Mouse (Mus musculus): ENCODE results near the gene Cdk5. TPM values are rescaled to one million over a fixed set of nuclear protein-coding genes. Genes with fewer than 3 reads are reported as not detected.

Gene Cdk5
- total and polyA plus RNA-seq, 3 experiments = 12.7 to 26.6 (median 14.3) TPM

GRCm38 (mm10) chr5:24394165-24394894 is 29.0 kb downstream of the Cdk5 start:
- DNase-seq (ENCODE audit: low spot score) = peak; percentile 99
- TF ChIP-seq GATA2 (IDR thresholded peaks at IDR 0.05; ENCODE audit: borderline replicate concordance, low read depth, low read length) (no peak), TAL1 (conservative IDR thresholded peaks at IDR 0.05; ENCODE audit: low read depth, low read length) (no peak), CTCF (IDR thresholded peaks at IDR 0.05; ENCODE audit: low read depth, low read length) (no peak), GATA1 (IDR thresholded peaks at IDR 0.05; ENCODE audit: borderline replicate concordance, low read length) (no peak), POLR2AphosphoS5 (IDR thresholded peaks at IDR 0.05; ENCODE audit: insufficient replicate concordance, low read depth, low read length) (no peak)
- Histone ChIP-seq H3K4me1 (ENCODE audit: insufficient read depth, low read depth, low read length) (peaks cover 58% of the 10 kb centered on the region), H3K36me3 (replicated peaks) (peaks cover 29% of the 10 kb centered on the region), H3K27me3 (ENCODE audit: insufficient read depth, low read length) (no peaks in the 10 kb centered on the region), H3K9me3 (replicated peaks) (no peaks in the 10 kb centered on the region), H3K4me3 (ENCODE audit: low read depth, low read length) (peak overlapping the region; percentile 76)
- peak; percentile 89 for ATAC-seq (ENCODE audit: extremely low read depth, insufficient number of reproducible peaks, low FRiP score, poor library complexity, severe bottlenecking)

- Histone ChIP-seq H3K27me3 (ENCODE audit: insufficient read depth, low read length) (no peaks in the 10 kb centered on the region), H3K36me3 (replicated peaks) (peaks cover 22% of the 10 kb centered on the region), H3K4me3 (ENCODE audit: low read depth, low read length) (peak within 1 kb of the TSS; percentile 76), H3K4me1 (ENCODE audit: insufficient read depth, low read depth, low read length) (peaks cover 66% of the 10 kb centered on the region), H3K9me3 (replicated peaks) (no peaks in the 10 kb centered on the region)
- ATAC-seq (ENCODE audit: extremely low read depth, insufficient number of reproducible peaks, low FRiP score, poor library complexity, severe bottlenecking) (peak; percentile 9; the same call in 1 of the 2 replicates), DNase-seq (ENCODE audit: low spot score) (peak; percentile 76)
- TF ChIP-seq TAL1 (conservative IDR thresholded peaks at IDR 0.05; ENCODE audit: low read depth, low read length) = no peak
- peak; percentile 86 for TF ChIP-seq CTCF (IDR thresholded peaks at IDR 0.05; ENCODE audit: low read depth, low read length)
Observed at GRCm38 (mm10) chr5:24393392-24393997, 29.8 kb downstream of the Cdk5 start, which contains the start of gene Abcb8. TSS of gene Abcb8 (plus strand) at chr5:24393663.

DNA sequence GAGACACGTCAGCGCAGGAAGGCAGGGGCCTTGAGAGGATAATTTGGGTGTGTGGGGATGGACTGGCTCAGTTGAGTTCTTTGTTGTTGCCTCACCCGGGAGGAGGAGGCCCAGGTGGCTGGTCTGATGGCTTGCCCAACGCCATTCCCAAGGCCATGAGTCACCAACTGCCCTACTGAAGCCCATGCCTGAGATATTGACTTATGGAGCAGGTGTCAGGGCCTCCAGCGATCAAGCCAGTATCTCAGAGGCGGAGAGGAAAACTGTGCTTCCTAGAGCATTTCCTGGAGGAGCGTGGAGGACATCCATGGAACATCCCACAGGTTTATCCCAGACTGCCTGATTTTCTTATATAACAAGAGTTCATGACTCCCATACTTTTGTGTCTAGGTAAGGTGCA is 30.6 kb downstream of the Cdk5 start:
- DNase-seq (ENCODE audit: low spot score) = no peak
- peaks cover 68% of the 10 kb centered on the region for H3K4me1 ChIP-seq (ENCODE audit: insufficient read depth, low read depth, low read length)
- ATAC-seq (ENCODE audit: extremely low read depth, insufficient number of reproducible peaks, low FRiP score, poor library complexity, severe bottlenecking) = no peak
- TF ChIP-seq TAL1 (conservative IDR thresholded peaks at IDR 0.05; ENCODE audit: low read depth, low read length) (no peak), CTCF (IDR thresholded peaks at IDR 0.05; ENCODE audit: low read depth, low read length) (no peak), GATA1 (IDR thresholded peaks at IDR 0.05; ENCODE audit: borderline replicate concordance, low read length) (no peak), POLR2AphosphoS5 (IDR thresholded peaks at IDR 0.05; ENCODE audit: insufficient replicate concordance, low read depth, low read length) (no peak), GATA2 (IDR thresholded peaks at IDR 0.05; ENCODE audit: borderline replicate concordance, low read depth, low read length) (no peak)
- H3K4me3 ChIP-seq (ENCODE audit: low read depth, low read length) = no peak overlapping the region
- H3K9me3 ChIP-seq (replicated peaks) = peaks cover 7% of the 10 kb centered on the region
- H3K27me3 ChIP-seq (ENCODE audit: insufficient read depth, low read length) = peaks cover 7% of the 10 kb centered on the region; the same call in 1 of the 2 replicates
- H3K36me3 ChIP-seq (replicated peaks) = peaks cover 15% of the 10 kb centered on the region

DNA sequence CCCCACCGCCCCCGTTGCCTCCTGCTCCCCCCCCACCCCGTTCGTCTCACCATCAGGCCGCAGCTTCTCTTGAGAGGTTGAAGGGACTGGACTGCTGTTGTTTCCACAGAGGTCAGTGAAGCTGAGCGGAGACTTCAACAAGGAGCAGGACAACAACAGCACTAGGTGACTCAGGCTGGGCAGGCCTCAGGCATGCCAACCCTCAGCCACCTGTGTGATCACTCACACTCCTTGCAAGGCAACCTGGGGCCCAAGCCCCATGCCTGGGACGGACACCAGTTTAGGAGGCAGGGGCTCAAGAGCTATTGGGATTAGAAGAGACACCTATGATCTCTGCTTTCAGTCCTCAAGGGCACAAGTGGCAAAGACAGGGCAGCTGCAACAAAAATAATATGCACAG is 31.5 kb downstream of the Cdk5 start, which contains the start of gene Atg9b:
Atg9b (minus strand) TSS at position 280 of the 400 bp plus-strand sequence.
- ATAC-seq (ENCODE audit: extremely low read depth, insufficient number of reproducible peaks, low FRiP score, poor library complexity, severe bottlenecking) (no peak), DNase-seq (ENCODE audit: low spot score) (no peak)
- TF ChIP-seq GATA1 (IDR thresholded peaks at IDR 0.05; ENCODE audit: borderline replicate concordance, low read length) = no peak
- TF ChIP-seq CTCF (IDR thresholded peaks at IDR 0.05; ENCODE audit: low read depth, low read length) = no peak
- no peak for TF ChIP-seq POLR2AphosphoS5 (IDR thresholded peaks at IDR 0.05; ENCODE audit: insufficient replicate concordance, low read depth, low read length)
- TF ChIP-seq GATA2 (IDR thresholded peaks at IDR 0.05; ENCODE audit: borderline replicate concordance, low read depth, low read length) = no peak
- no peak for TF ChIP-seq TAL1 (conservative IDR thresholded peaks at IDR 0.05; ENCODE audit: low read depth, low read length)
- Histone ChIP-seq H3K9me3 (replicated peaks) (peaks cover 13% of the 10 kb centered on the region), H3K4me1 (ENCODE audit: insufficient read depth, low read depth, low read length) (peaks cover 70% of the 10 kb centered on the region), H3K4me3 (ENCODE audit: low read depth, low read length) (no peak within 1 kb of the TSS), H3K36me3 (replicated peaks) (peaks cover 10% of the 10 kb centered on the region), H3K27me3 (ENCODE audit: insufficient read depth, low read length) (peaks cover 15% of the 10 kb centered on the region)

DNA sequence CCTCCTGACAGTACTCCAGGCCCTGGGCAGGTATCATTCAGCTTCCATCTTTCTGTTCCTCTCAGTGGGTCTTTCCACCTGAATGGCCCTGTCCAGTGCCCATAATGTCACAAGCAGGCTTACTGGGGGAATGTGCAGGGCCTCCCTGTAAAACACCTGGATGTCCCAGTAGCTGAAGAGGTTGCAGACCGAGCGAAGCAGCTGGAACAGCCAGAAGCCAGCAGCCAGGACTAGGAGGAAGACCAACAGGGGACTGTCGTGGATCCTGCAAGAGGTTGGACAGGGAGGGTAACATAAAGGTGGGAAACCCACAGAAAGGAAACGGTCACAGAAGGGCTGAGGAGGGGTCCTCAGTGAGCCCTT is 33.7 kb downstream of the Cdk5 start:
- Histone ChIP-seq H3K4me3 (ENCODE audit: low read depth, low read length) (peak overlapping the region; percentile 42; the same call in 1 of the 2 replicates), H3K27me3 (ENCODE audit: insufficient read depth, low read length) (peaks cover 20% of the 10 kb centered on the region), H3K36me3 (replicated peaks) (peaks cover 2% of the 10 kb centered on the region), H3K9me3 (replicated peaks) (peaks cover 13% of the 10 kb centered on the region), H3K4me1 (ENCODE audit: insufficient read depth, low read depth, low read length) (peaks cover 71% of the 10 kb centered on the region)
- DNase-seq (ENCODE audit: low spot score) (no peak), ATAC-seq (ENCODE audit: extremely low read depth, insufficient number of reproducible peaks, low FRiP score, poor library complexity, severe bottlenecking) (no peak)
- TF ChIP-seq GATA1 (IDR thresholded peaks at IDR 0.05; ENCODE audit: borderline replicate concordance, low read length) (no peak), POLR2AphosphoS5 (IDR thresholded peaks at IDR 0.05; ENCODE audit: insufficient replicate concordance, low read depth, low read length) (no peak), CTCF (IDR thresholded peaks at IDR 0.05; ENCODE audit: low read depth, low read length) (no peak), GATA2 (IDR thresholded peaks at IDR 0.05; ENCODE audit: borderline replicate concordance, low read depth, low read length) (no peak), TAL1 (conservative IDR thresholded peaks at IDR 0.05; ENCODE audit: low read depth, low read length) (no peak)

- ATAC-seq (ENCODE audit: extremely low read depth, insufficient number of reproducible peaks, low FRiP score, poor library complexity, severe bottlenecking) = peak; percentile 54
- H3K27me3 ChIP-seq (ENCODE audit: insufficient read depth, low read length) = peaks cover 20% of the 10 kb centered on the region
- DNase-seq (ENCODE audit: low spot score) = peak; percentile 89
- peaks cover 2% of the 10 kb centered on the region for H3K36me3 ChIP-seq (replicated peaks)
- peaks cover 75% of the 10 kb centered on the region for H3K4me1 ChIP-seq (ENCODE audit: insufficient read depth, low read depth, low read length)
- peak overlapping the region; percentile 42; the same call in 1 of the 2 replicates for H3K4me3 ChIP-seq (ENCODE audit: low read depth, low read length)
- no peak for TF ChIP-seq GATA2 (IDR thresholded peaks at IDR 0.05; ENCODE audit: borderline replicate concordance, low read depth, low read length)
- no peak for TF ChIP-seq CTCF (IDR thresholded peaks at IDR 0.05; ENCODE audit: low read depth, low read length)
- TF ChIP-seq POLR2AphosphoS5 (IDR thresholded peaks at IDR 0.05; ENCODE audit: insufficient replicate concordance, low read depth, low read length) = no peak
- TF ChIP-seq TAL1 (conservative IDR thresholded peaks at IDR 0.05; ENCODE audit: low read depth, low read length) = no peak
- TF ChIP-seq GATA1 (IDR thresholded peaks at IDR 0.05; ENCODE audit: borderline replicate concordance, low read length) = no peak
- peaks cover 13% of the 10 kb centered on the region for H3K9me3 ChIP-seq (replicated peaks)
Observed at GRCm38 (mm10) chr5:24389011-24389657, 34.2 kb downstream of the Cdk5 start.
